Mouse (Mus musculus) common myeloid progenitor, adult 5-6 weeks (primary cell): ENCODE results near the gene Comp. TPM values are rescaled to one million over a fixed set of nuclear protein-coding genes. Genes with fewer than 3 reads are reported as not detected.

Experiments
- ATAC-seq: replicated peaks from 2 replicates; pipeline ENCODE4 v1.8.0; 2016; ENCODE audit warnings: low read depth, mild to moderate bottlenecking, moderate TSS enrichment, inconsistent platforms; ENCODE audit not compliant: poor library complexity, severe bottlenecking
- total RNA-seq: library from RNA; stranded (forward); fragments of 200-1000, 187-1606 nt; gene quantifications from 2 replicates; pipeline ENCODE4 v1.2.3, GENCODE M21; 2017

Gene Comp
- total RNA-seq, 1 experiment from 2014 or later, result 0.27 TPM

GRCm38 (mm10) chr8:70421349-70422104, 48.2 kb downstream of the Comp start:
- ATAC-seq, result peak; percentile 51

- ATAC-seq, result peak; percentile 29; the same call in 1 of the 2 replicates
Observed at GRCm38 (mm10) chr8:70422722-70423121, 49.4 kb downstream of the Comp start.

- peak; percentile 70 for ATAC-seq
Observed at GRCm38 (mm10) chr8:70426300-70426907, 53.0 kb downstream of the Comp start.

GRCm38 (mm10) chr8:70431213-70431612, 57.9 kb downstream of the Comp start:
- ATAC-seq, result no peak

Other genes starting within 250 kb of the Comp start
- 9.0 and 9.2 TPM in 2 replicates for gene Nr2c2ap, start 242.2 kb upstream of the Comp start, total RNA-seq
- gene Rfxank, start 234.4 kb upstream of the Comp start, total RNA-seq, result 5.5 and 16.5 TPM in 2 replicates
- gene Borcs8, start 234.1 kb upstream of the Comp start, total RNA-seq, result 37.0 and 39.2 TPM in 2 replicates
- gene Mef2b, start 233.8 kb upstream of the Comp start, total RNA-seq, result not detected in 2 replicates
- gene Tmem161a, start 201.2 kb upstream of the Comp start, total RNA-seq, result 11.0 and 15.3 TPM in 2 replicates
- 4.1 and 4.7 TPM in 2 replicates for gene Slc25a42, start 161.3 kb upstream of the Comp start, total RNA-seq
- gene Sugp2, start 139.3 kb upstream of the Comp start, total RNA-seq, result 42.8 and 55.3 TPM in 2 replicates
- 9.6 and 12.4 TPM in 2 replicates for gene Armc6, start 139.1 kb upstream of the Comp start, total RNA-seq
- 11.8 and 12.0 TPM in 2 replicates for gene Homer3, start 90.7 kb upstream of the Comp start, total RNA-seq
- gene Ddx49, start 71.1 kb upstream of the Comp start, total RNA-seq, result 162 and 168 TPM in 2 replicates
- 72.8 and 104 TPM in 2 replicates for gene Cope, start 71.0 kb upstream of the Comp start, total RNA-seq
- not detected in 2 replicates for gene Cers1, start 57.8 kb upstream of the Comp start, total RNA-seq
- not detected in 2 replicates for gene Gdf1, start 43.7 kb upstream of the Comp start, total RNA-seq
- gene Upf1, start 20.3 kb upstream of the Comp start, total RNA-seq, result 31.9 and 36.7 TPM in 2 replicates
- 1.1 and 8.9 TPM in 2 replicates for gene Crtc1, start 66.0 kb downstream of the Comp start, total RNA-seq
- 5.9 and 10.6 TPM in 2 replicates for gene Klhl26, start 103.4 kb downstream of the Comp start, total RNA-seq
- gene Tmem59l, start 113.8 kb downstream of the Comp start, total RNA-seq, result not detected in 2 replicates
- not detected in 2 replicates for gene Crlf1, start 119.6 kb downstream of the Comp start, total RNA-seq
- gene Rex1bd, start 133.2 kb downstream of the Comp start, total RNA-seq, result 50.1 and 56.4 TPM in 2 replicates
- 3,128 and 4,626 TPM in 2 replicates for gene Uba52, start 137.2 kb downstream of the Comp start, total RNA-seq
- gene Fkbp8, start 154.2 kb downstream of the Comp start, total RNA-seq, result 95.9 and 128 TPM in 2 replicates
- gene Kxd1, start 154.4 kb downstream of the Comp start, total RNA-seq, result 70.8 and 71.1 TPM in 2 replicates
- gene Ell, start 165.9 kb downstream of the Comp start, total RNA-seq, result 8.1 and 10.5 TPM in 2 replicates
- 35.0 and 43.9 TPM in 2 replicates for gene Isyna1, start 220.8 kb downstream of the Comp start, total RNA-seq
- gene Ssbp4, start 235.3 kb downstream of the Comp start, total RNA-seq, result 43.8 and 58.4 TPM in 2 replicates
- 1.6 and 2.6 TPM in 2 replicates for gene Lrrc25, start 242.6 kb downstream of the Comp start, total RNA-seq